Mouse (Mus musculus) testis, adult 2 months (tissue): ENCODE results near the gene Plxnc1. TPM values are rescaled to one million over a fixed set of nuclear protein-coding genes. Genes with fewer than 3 reads are reported as not detected.

Experiments
- H3K27ac ChIP-seq: fragments of 200-500 bp; 2 replicates; pipeline ENCODE4 v1.5.1; 2012; ENCODE audit warnings: low read depth, low read length; ENCODE audit not compliant: control insufficient read depth, insufficient read depth
- H3K27me3 ChIP-seq: fragments of 200-500 bp; 2 replicates; pipeline ENCODE4 v1.6.1; 2012; ENCODE audit warnings: mild to moderate bottlenecking, low read length, moderate library complexity; ENCODE audit not compliant: control insufficient read depth, insufficient read depth
- H3K36me3 ChIP-seq: fragments of 200-500 bp; 2 replicates; pipeline ENCODE4 v1.6.1; 2012; ENCODE audit warnings: mild to moderate bottlenecking, low read length; ENCODE audit not compliant: control insufficient read depth, insufficient read depth
- H3K4me1 ChIP-seq: fragments of 200-500 bp; 2 replicates; pipeline ENCODE4 v1.6.1; 2012; ENCODE audit warnings: low read length; ENCODE audit not compliant: control insufficient read depth, insufficient read depth
- H3K4me3 ChIP-seq: fragments of 200-500 bp; 2 replicates; pipeline ENCODE4 v1.5.1; 2012; ENCODE audit warnings: low read depth, mild to moderate bottlenecking, low read length, moderate library complexity, mixed read lengths; ENCODE audit not compliant: control insufficient read depth
- CTCF ChIP-seq: fragments of 200-500 bp; IDR thresholded peaks from 2 replicates; pipeline ENCODE4 v1.5.1; 2012; ENCODE audit warnings: low read depth, mild to moderate bottlenecking, inconsistent platforms, low read length, moderate library complexity; ENCODE audit not compliant: control insufficient read depth, insufficient read depth, insufficient replicate concordance
- POLR2A ChIP-seq: fragments of 200-500 bp; IDR thresholded peaks from 2 replicates; pipeline ENCODE4 v1.6.1; 2012; ENCODE audit warnings: low read depth, mild to moderate bottlenecking, inconsistent platforms, low read length, moderate library complexity; ENCODE audit not compliant: control insufficient read depth
- polyA plus RNA-seq: library from polyadenylated mRNA; depleted of rRNA; stranded (reverse); fragments of >200 nt; gene quantifications from 2 replicates; pipeline ENCODE4 v1.2.3, GENCODE M21; 2012

The Plxnc1 gene
- polyA plus RNA-seq, 1 experiment = 4.0 TPM

- H3K36me3 ChIP-seq = no peaks in the 10 kb centered on the region
- no peaks in the 10 kb centered on the region for H3K27me3 ChIP-seq
- no peaks in the 10 kb centered on the region for H3K4me1 ChIP-seq
- H3K27ac ChIP-seq = no peak overlapping the region
- H3K4me3 ChIP-seq = no peak overlapping the region
- TF ChIP-seq CTCF = no peak
- no peak for TF ChIP-seq POLR2A
Measured at GRCm38 (mm10) chr10:94818127-94818526, 126.5 kb downstream of the Plxnc1 start.

- no peak for TF ChIP-seq CTCF
- no peak overlapping the region for H3K4me3 ChIP-seq
- H3K27ac ChIP-seq = no peak overlapping the region
- H3K4me1 ChIP-seq = no peaks in the 10 kb centered on the region
- H3K36me3 ChIP-seq = no peaks in the 10 kb centered on the region
- H3K27me3 ChIP-seq = no peaks in the 10 kb centered on the region
Measured at GRCm38 (mm10) chr10:94811907-94812851, 132.5 kb downstream of the Plxnc1 start.

DNA sequence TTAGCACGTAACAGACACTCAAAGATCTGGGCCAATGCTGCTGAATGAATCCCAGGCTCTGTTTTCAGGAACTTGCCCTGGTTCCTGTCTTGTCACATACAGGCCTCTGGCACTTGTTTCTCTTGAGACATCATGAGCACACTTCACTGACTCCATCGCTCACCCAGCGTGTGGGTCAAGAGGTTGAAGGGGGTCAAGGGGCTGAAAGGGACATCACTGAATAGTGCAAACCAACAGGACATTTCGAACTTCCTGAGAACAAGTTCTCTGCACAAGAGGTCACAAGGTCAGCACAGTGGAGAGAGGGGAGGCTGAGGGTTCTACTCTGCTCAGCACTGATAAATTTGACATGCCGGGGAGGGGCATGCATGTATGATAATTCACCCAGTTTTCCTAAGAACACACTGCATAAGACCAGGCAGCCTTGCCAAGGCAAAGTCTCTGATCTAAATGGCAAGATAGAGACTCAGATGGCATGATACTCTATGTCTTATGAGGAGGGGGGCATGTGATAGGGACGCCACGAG lies 134.6 kb downstream of the Plxnc1 start:
- Histone ChIP-seq H3K36me3 (no peaks in the 10 kb centered on the region), H3K27ac (no peak overlapping the region), H3K27me3 (no peaks in the 10 kb centered on the region), H3K4me3 (no peak overlapping the region), H3K4me1 (no peaks in the 10 kb centered on the region)
- no peak for TF ChIP-seq POLR2A
- no peak for TF ChIP-seq CTCF

- Histone ChIP-seq H3K27ac (no peak overlapping the region), H3K36me3 (no peaks in the 10 kb centered on the region), H3K4me3 (no peak overlapping the region), H3K27me3 (no peaks in the 10 kb centered on the region), H3K4me1 (no peaks in the 10 kb centered on the region)
- TF ChIP-seq POLR2A (no peak), CTCF (no peak)
Measured at GRCm38 (mm10) chr10:94808275-94808674, 136.4 kb downstream of the Plxnc1 start.

DNA sequence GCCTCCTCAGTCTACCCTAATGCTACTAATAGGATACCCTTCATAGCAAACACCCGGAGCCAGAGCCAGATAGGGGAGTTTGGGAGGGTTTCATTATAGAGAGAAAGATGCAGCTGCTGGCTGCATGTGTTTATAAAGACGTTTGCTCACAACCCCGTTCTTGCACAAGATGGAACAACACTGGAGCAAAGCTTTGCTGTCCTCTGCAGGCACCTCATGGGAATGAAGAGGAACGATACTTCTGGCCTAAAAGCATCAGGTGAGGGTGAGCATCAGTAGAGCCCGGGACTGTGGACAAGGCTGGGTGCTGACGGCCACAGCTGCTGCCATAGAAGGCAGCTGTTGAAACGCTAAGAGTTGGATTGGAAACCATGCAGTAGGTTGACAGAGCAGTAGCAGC lies 137.3 kb downstream of the Plxnc1 start:
- no peaks in the 10 kb centered on the region for H3K36me3 ChIP-seq
- TF ChIP-seq CTCF (no peak), POLR2A (no peak)
- H3K4me1 ChIP-seq = no peaks in the 10 kb centered on the region
- H3K4me3 ChIP-seq = no peak overlapping the region
- no peak overlapping the region for H3K27ac ChIP-seq
- no peaks in the 10 kb centered on the region for H3K27me3 ChIP-seq

DNA sequence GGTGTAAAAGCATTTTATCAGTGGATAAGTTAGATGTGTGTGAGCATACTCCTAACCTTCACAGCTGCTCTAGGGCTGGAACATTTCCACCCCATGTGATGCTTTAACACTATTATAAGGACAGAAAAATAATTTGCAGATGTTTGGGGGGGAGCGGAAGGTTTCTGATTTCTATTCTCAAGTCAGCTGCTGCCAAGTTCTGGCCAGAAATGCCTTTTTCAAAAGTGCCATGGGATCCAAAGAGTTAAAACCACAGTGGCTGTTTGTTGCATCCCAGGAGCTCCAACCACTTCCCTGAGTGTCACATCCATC lies 139.8 kb downstream of the Plxnc1 start:
- H3K27ac ChIP-seq = no peak overlapping the region
- no peaks in the 10 kb centered on the region for H3K36me3 ChIP-seq
- no peaks in the 10 kb centered on the region for H3K27me3 ChIP-seq
- H3K4me1 ChIP-seq = no peaks in the 10 kb centered on the region
- TF ChIP-seq POLR2A (no peak), CTCF (no peak)
- H3K4me3 ChIP-seq = no peak overlapping the region

- no peaks in the 10 kb centered on the region for H3K27me3 ChIP-seq
- TF ChIP-seq CTCF = no peak
- no peak for TF ChIP-seq POLR2A
- H3K27ac ChIP-seq = no peak overlapping the region
- no peaks in the 10 kb centered on the region for H3K4me1 ChIP-seq
- no peaks in the 10 kb centered on the region for H3K36me3 ChIP-seq
- H3K4me3 ChIP-seq = no peak overlapping the region
Measured at GRCm38 (mm10) chr10:94804029-94804908, 140.4 kb downstream of the Plxnc1 start.
